Mouse (Mus musculus) heart, postnatal 0 days (tissue): Measurements from ENCODE around the gene Jarid2.

Experiments
- CTCF ChIP-seq: IDR thresholded peaks from 2 replicates; pipeline ENCODE4 v1.5.1; 2016; ENCODE audit warnings: antibody characterized with exemption, control low read depth, low read depth
- EP300 ChIP-seq: IDR thresholded peaks from 2 replicates; pipeline ENCODE4 v1.6.1; 2016; ENCODE audit warnings: antibody characterized with exemption, low read depth

DNA sequence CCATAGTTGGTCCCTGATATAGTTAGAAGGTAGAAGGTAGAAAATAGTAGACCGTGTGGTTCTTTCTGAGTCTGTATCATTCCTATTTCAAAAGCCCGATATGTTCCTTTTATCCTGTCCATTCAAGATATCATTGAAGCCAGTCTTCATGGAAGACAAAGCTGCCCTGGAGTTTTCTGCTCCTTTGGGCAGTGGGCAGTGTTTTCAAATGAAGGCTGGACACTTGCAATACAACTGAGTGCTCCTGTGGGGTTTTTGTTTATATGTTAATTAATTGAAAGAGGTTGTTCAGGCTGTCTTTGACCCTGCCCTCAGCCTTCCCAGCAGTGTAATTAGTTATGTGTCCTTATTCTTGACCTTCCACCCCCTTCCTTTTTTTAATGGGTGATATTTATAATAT, 122.2 kb downstream of the Jarid2 start:
- TF ChIP-seq CTCF (no peak), EP300 (no peak)
